Mouse (Mus musculus): ENCODE results near the gene Nudt3.

- no peak for TF ChIP-seq CTCF (IDR thresholded peaks at IDR 0.05; ENCODE audit: low read depth, low read length)
- no peak for TF ChIP-seq POLR2A (IDR thresholded peaks at IDR 0.05; ENCODE audit: borderline replicate concordance, low read depth, low read length)
Observed at GRCm38 (mm10) chr17:27611994-27612393, 11.3 kb downstream of the Nudt3 start.

All from bone marrow macrophage, adult 2 months (primary cell).